Comparison of ENCODE assay signal across 24 mouse cellular contexts in the genomic region with DNA sequence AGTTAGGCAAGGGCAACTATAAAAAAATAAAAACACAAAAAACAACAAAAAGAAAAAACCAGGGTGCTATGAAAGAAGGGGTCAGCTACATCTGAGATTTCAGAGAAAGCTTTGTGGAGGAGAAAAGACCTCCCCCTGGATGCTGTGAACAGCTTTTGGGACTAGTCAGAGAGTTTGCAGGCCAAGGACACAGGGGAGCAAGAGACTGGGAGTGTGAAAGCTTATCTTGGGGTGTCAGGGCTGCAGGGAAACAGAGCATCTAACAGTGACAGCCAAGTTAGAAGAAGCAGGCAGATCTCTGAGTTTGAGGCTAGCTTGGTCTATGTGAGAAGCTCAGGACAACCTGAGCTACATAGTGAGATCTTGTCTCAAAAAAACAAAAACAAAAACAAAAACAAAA.
"Had no signal": no experiment of that assay in that cellular context is flagged by ENCODE, and none has a peak within 500 bp of the region (broad histone marks: within the 10 kb centered on the region; RNA-seq: fewer than 3 reads in every experiment).

No protein-coding gene starts in this region.

- H3K27ac ChIP-seq: heart, adult 2 months; heart, embryonic 10.5 days; hindbrain, embryonic 10.5 days; hindbrain, embryonic 12.5 days; hindbrain, embryonic 14.5 days; intestine, embryonic 15.5 days; layer of hippocampus, adult 2 months; left cerebral cortex, adult 2 months; limb, embryonic 10.5 days; limb, embryonic 12.5 days; liver, embryonic 13.5 days; liver, embryonic 15.5 days had no signal

- H3K36me3 ChIP-seq: heart, embryonic 10.5 days; heart, embryonic 12.5 days; hindbrain, embryonic 10.5 days; hindbrain, embryonic 12.5 days; intestine, embryonic 15.5 days; limb, embryonic 10.5 days; limb, embryonic 12.5 days; liver, embryonic 13.5 days; liver, embryonic 15.5 days had no signal

- H3K27me3 ChIP-seq: heart, embryonic 12.5 days; intestine, embryonic 15.5 days; limb, embryonic 12.5 days; liver, embryonic 13.5 days; liver, embryonic 15.5 days had no signal

- H3K9ac ChIP-seq: heart, embryonic 12.5 days; hindbrain, embryonic 12.5 days; hindbrain, embryonic 14.5 days; intestine, embryonic 15.5 days; limb, embryonic 12.5 days; liver, embryonic 13.5 days; liver, embryonic 15.5 days had no signal

- H3K4me3 ChIP-seq: heart, adult 2 months; heart, embryonic 10.5 days; heart, embryonic 12.5 days; hindbrain, embryonic 10.5 days; hindbrain, embryonic 12.5 days; intestine, embryonic 15.5 days; layer of hippocampus, adult 2 months; left cerebral cortex, adult 2 months; limb, embryonic 10.5 days; limb, embryonic 12.5 days; liver, embryonic 13.5 days; liver, embryonic 15.5 days had no signal

- DNase-seq: gastrocnemius, postnatal 14 days; gastrocnemius, postnatal 36 days; heart, adult 11 months; heart, adult 2 months; heart, postnatal 10 days; heart, postnatal 4 days; kidney, adult 18-20 months; kidney, adult 8-10 months; kidney, postnatal 10 days; kidney, postnatal 25 days; kidney, postnatal 4 days; liver; liver, embryonic 13.5 days had no signal

- H3K4me1 ChIP-seq: heart, embryonic 10.5 days; heart, embryonic 12.5 days; hindbrain, embryonic 12.5 days; intestine, embryonic 15.5 days; limb, embryonic 10.5 days; limb, embryonic 12.5 days; liver, embryonic 13.5 days; liver, embryonic 15.5 days had no signal

- H3K9me3 ChIP-seq: heart, embryonic 10.5 days; heart, embryonic 12.5 days; hindbrain, embryonic 10.5 days; hindbrain, embryonic 12.5 days; intestine, embryonic 15.5 days; limb, embryonic 10.5 days; limb, embryonic 12.5 days; liver, embryonic 13.5 days; liver, embryonic 15.5 days had no signal
